Mouse (Mus musculus): ENCODE results near the gene Mical2. TPM values are rescaled to one million over a fixed set of nuclear protein-coding genes. Genes with fewer than 3 reads are reported as not detected.

Mical2 gene
- total RNA-seq, 4 experiments from 2014 or later: 82.0 to 100 (median 95.6) TPM

GRCm38 (mm10) chr7:112454380-112454779 lies 228.7 kb downstream of the Mical2 start:
- no peak for DNase-seq (ENCODE audit: low spot score)

GRCm38 (mm10) chr7:112454951-112455350 lies 229.3 kb downstream of the Mical2 start:
- DNase-seq (ENCODE audit: low spot score): no peak

GRCm38 (mm10) chr7:112455566-112456110 lies 230.0 kb downstream of the Mical2 start:
- DNase-seq (ENCODE audit: low spot score): no peak

GRCm38 (mm10) chr7:112457373-112457772 lies 231.7 kb downstream of the Mical2 start:
- no peak for DNase-seq (ENCODE audit: low spot score)

- no peak for DNase-seq (ENCODE audit: low spot score)
These were observed 232.3 kb downstream of the Mical2 start for GRCm38 (mm10) chr7:112457920-112458319.

GRCm38 (mm10) chr7:112458440-112458839 lies 232.8 kb downstream of the Mical2 start:
- no peak for DNase-seq (ENCODE audit: low spot score)

Other genes with a start within 250 kb of the Mical2 start
- gene Usp47, start 202.4 kb upstream of the Mical2 start, total RNA-seq (2022): 10 to 100 TPM; 82.4 to 97.0 (median 88.2) TPM
- gene Dkk3, start 66.8 kb upstream of the Mical2 start, total RNA-seq (2022): 10 to 100 TPM; 34.3 to 54.4 (median 46.8) TPM
- 10 to 100 TPM; 42.6 to 46.1 (median 44.5) TPM for gene Parva, start 201.6 kb downstream of the Mical2 start, total RNA-seq (2022)

All from heart, adult 8-10 months (tissue).